In the genomic region with DNA sequence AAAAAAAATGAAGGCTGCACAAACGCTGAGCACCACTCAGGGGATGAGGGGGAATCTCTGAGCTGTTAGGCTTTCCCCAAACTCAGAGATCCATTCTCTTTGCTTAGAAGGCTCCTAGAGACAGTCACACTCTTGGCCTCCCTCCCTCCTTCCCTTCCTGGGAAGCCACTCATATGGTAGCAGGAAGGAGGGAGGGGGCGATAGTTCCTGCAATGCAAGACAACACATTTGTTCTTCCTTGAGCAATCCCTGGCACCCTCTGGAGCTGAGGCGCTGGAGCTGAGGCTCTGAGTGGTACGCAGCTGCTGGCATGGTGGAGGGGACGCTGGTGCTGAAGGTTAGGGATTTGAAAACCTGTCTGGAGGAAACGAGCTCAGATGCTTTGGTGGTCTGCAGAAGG, we compare ENCODE assay signal across 30 mouse cellular contexts. TPM values are rescaled to one million over a fixed set of nuclear protein-coding genes. Genes with fewer than 3 reads are reported as not detected.
DNase-seq lines count a peak whose midpoint lies in the region; ATAC-seq and TF ChIP-seq lines count a peak whose summit lies in the region.
"Had no signal": no experiment of that assay in that cellular context is flagged by ENCODE, and none has a peak within 500 bp of the region (broad histone marks: within the 10 kb centered on the region; RNA-seq: fewer than 3 reads in every experiment).

No protein-coding gene starts in this region.

- H3K4me3 ChIP-seq in hindbrain, embryonic 13.5 days, result no peak overlapping the region
- no peak overlapping the region for H3K4me3 ChIP-seq in hindbrain, embryonic 14.5 days (replicated peaks; ENCODE audit: low read length)
- no peak overlapping the region for H3K4me3 ChIP-seq in left cerebral cortex, adult 2 months
- no peak overlapping the region for H3K4me3 ChIP-seq in kidney, adult 2 months (ENCODE audit: insufficient read depth, low read depth, low read length)
- H3K4me3 ChIP-seq: erythroblast, embryonic 14.5 days; heart, adult 2 months; heart, embryonic 13.5 days; limb, embryonic 12.5 days; liver, embryonic 15.5 days had no signal

- ATAC-seq in hindbrain, embryonic 13.5 days (ENCODE audit: low FRiP score), result no peak
- ATAC-seq in hindbrain, embryonic 14.5 days (ENCODE audit: low FRiP score), result no peak
- ATAC-seq: CD4-positive, CD25-positive, alpha-beta regulatory T cell, adult 4 months; intestine, embryonic 16.5 days had no signal

- no peaks in the 10 kb centered on the region for H3K9me3 ChIP-seq in hindbrain, embryonic 13.5 days
- H3K9me3 ChIP-seq in hindbrain, embryonic 14.5 days (ENCODE audit: control insufficient read depth, low read length), result no peaks in the 10 kb centered on the region
- H3K9me3 ChIP-seq: heart, embryonic 13.5 days; limb, embryonic 12.5 days; liver, embryonic 15.5 days had no signal

- H3K9ac ChIP-seq in hindbrain, embryonic 13.5 days, result no peak overlapping the region
- no peak overlapping the region; the same call in 1 of the 2 replicates for H3K9ac ChIP-seq in hindbrain, embryonic 14.5 days
- H3K9ac ChIP-seq: heart, embryonic 13.5 days; limb, embryonic 12.5 days; liver, embryonic 15.5 days; lung, embryonic 14.5 days had no signal

- no peaks in the 10 kb centered on the region for H3K36me3 ChIP-seq in hindbrain, embryonic 13.5 days
- no peaks in the 10 kb centered on the region; the same call in 1 of the 2 replicates for H3K36me3 ChIP-seq in hindbrain, embryonic 14.5 days (replicated peaks; ENCODE audit: control insufficient read depth, insufficient read depth)
- H3K36me3 ChIP-seq in kidney, adult 2 months (ENCODE audit: control insufficient read depth, insufficient read depth, low read length), result no peaks in the 10 kb centered on the region
- H3K36me3 ChIP-seq: heart, embryonic 13.5 days; limb, embryonic 12.5 days; liver, embryonic 15.5 days had no signal

- 56% methylated on average over 6 of the region's 6 CpGs for WGBS in hindbrain, embryonic 13.5 days
- WGBS in hindbrain, embryonic 14.5 days, result 69% methylated on average over 6 of the region's 6 CpGs
- 54% methylated on average over 6 of the region's 6 CpGs for WGBS in kidney, adult 2 months

- TF ChIP-seq POLR2A in kidney, adult 2 months (IDR thresholded peaks at IDR 0.05; ENCODE audit: low read depth, low read length), result no peak

- peak overlapping the region; percentile 49; the same call in 1 of the 2 replicates for H3K27ac ChIP-seq in hindbrain, embryonic 13.5 days
- no peak overlapping the region for H3K27ac ChIP-seq in hindbrain, embryonic 14.5 days
- H3K27ac ChIP-seq in left cerebral cortex, adult 2 months, result peak overlapping the region; percentile 87
- no peak overlapping the region for H3K27ac ChIP-seq in kidney, adult 2 months (ENCODE audit: insufficient read depth, low read depth, low read length)
- H3K27ac ChIP-seq: heart, adult 2 months; heart, embryonic 13.5 days; limb, embryonic 12.5 days; liver, embryonic 15.5 days had no signal

- no peak for DNase-seq in hindbrain, embryonic 14.5 days (ENCODE audit: low spot score)
- DNase-seq in left cerebral cortex, adult 2 months (ENCODE audit: extremely low spot score in 1 of 2, low spot score in 2 of 2), result peak; percentile 40 to 45
- DNase-seq in left cerebral cortex, postnatal 10 days (ENCODE audit: extremely low spot score in 1 of 2, low spot score in 2 of 2), result no peak
- DNase-seq in right cerebral cortex, postnatal 25 days, result peak; percentile 55
- no peak for DNase-seq in right cerebral cortex, postnatal 10 days (ENCODE audit: low spot score in 2 of 2)
- no peak for DNase-seq in kidney, adult 2 months
- DNase-seq: adrenal gland, postnatal 25 days; cerebellum, adult 18-20 months; cerebellum, postnatal 10 days; heart, adult 2 months; heart, postnatal 10 days; kidney, adult 9 months; kidney, postnatal 10 days; lung, embryonic 14.5 days; lung, postnatal 14 days; midbrain, embryonic 14.5 days; retina, postnatal 1 day; spleen, adult 18-20 months; thymus, adult 2 months; thymus, postnatal 36 days had no signal

- no peak for TF ChIP-seq CTCF in left cerebral cortex, adult 2 months (IDR thresholded peaks at IDR 0.05)
- no peak for TF ChIP-seq CTCF in kidney, adult 2 months (conservative IDR thresholded peaks at IDR 0.05; ENCODE audit: insufficient read depth, insufficient read length, low read depth, low read length)

- H3K27me3 ChIP-seq in hindbrain, embryonic 13.5 days, result no peaks in the 10 kb centered on the region
- no peaks in the 10 kb centered on the region for H3K27me3 ChIP-seq in hindbrain, embryonic 14.5 days (ENCODE audit: control insufficient read depth, insufficient read depth, low read length)
- H3K27me3 ChIP-seq in kidney, adult 2 months (replicated peaks; ENCODE audit: control insufficient read depth, insufficient read depth, low read length), result no peaks in the 10 kb centered on the region
- H3K27me3 ChIP-seq: limb, embryonic 12.5 days; liver, embryonic 15.5 days had no signal

- intact Hi-C loops in left cerebral cortex, adult 2 months (cut with DNase I), result no loop called here
- intact Hi-C loops in left cerebral cortex, postnatal 10 days (cut with DNase I), result no loop called here

- H3K4me2 ChIP-seq in hindbrain, embryonic 13.5 days, result no peak overlapping the region
- no peak overlapping the region for H3K4me2 ChIP-seq in hindbrain, embryonic 14.5 days (replicated peaks)
- H3K4me2 ChIP-seq: heart, embryonic 13.5 days; limb, embryonic 12.5 days; liver, embryonic 15.5 days; lung, embryonic 14.5 days had no signal

- H3K4me1 ChIP-seq in hindbrain, embryonic 13.5 days (replicated peaks), result peaks cover 61% of the 10 kb centered on the region
- H3K4me1 ChIP-seq in hindbrain, embryonic 14.5 days (replicated peaks; ENCODE audit: control insufficient read depth, insufficient read depth, low read length), result peaks cover 27% of the 10 kb centered on the region
- H3K4me1 ChIP-seq in kidney, adult 2 months (ENCODE audit: control insufficient read depth, insufficient read depth, low read length), result no peaks in the 10 kb centered on the region
- H3K4me1 ChIP-seq: heart, embryonic 13.5 days; limb, embryonic 12.5 days; liver, embryonic 15.5 days had no signal

RNA-seq across cellular contexts. Expression of a gene that starts 28.7 kb away (rescaled TPM):
- 218 and 219 TPM in 2 replicates for polyA plus RNA-seq in hindbrain, embryonic 13.5 days (2015; fragmentation: Nextera tagmentation; extraction: Ambion mirVana)
- polyA plus RNA-seq in hindbrain, embryonic 14.5 days (2014; fragmentation: Nextera tagmentation; extraction: Ambion mirVana), result 187 and 202 TPM in 2 replicates
- 100 to 1,000 TPM; 210 to 254 TPM for total RNA-seq in left cerebral cortex, adult 2 months (2021)
- total RNA-seq in left cerebral cortex, postnatal 10 days (2021), result 100 to 1,000 TPM; 247 to 258 TPM
- polyA plus RNA-seq in kidney, adult 2 months (2012; rRNA removed), result 0.01 TPM in 1 of 2 replicates, not detected in the other
- total RNA-seq: common myeloid progenitor, adult 5-6 weeks; heart, adult 2 months; hematopoietic stem cell, adult 5-6 weeks; liver, adult 2 months had no signal
- polyA plus RNA-seq: erythroblast, embryonic 14.5 days; liver, adult 2 months; lung, embryonic 14.5 days had no signal

Comparison
In these comparisons a context has a peak if more than half of its experiments do, and no peak if none do; other contexts are left out.
1. H3K27ac ChIP-seq: peak in hindbrain, embryonic 13.5 days (single experiment) and left cerebral cortex, adult 2 months (single experiment); none in hindbrain, embryonic 14.5 days (single experiment) and kidney, adult 2 months (single experiment).
2. DNase-seq: peak in left cerebral cortex, adult 2 months (2 of 2) and right cerebral cortex, postnatal 25 days (single experiment); none in hindbrain, embryonic 14.5 days (single experiment), left cerebral cortex, postnatal 10 days (0 of 2), right cerebral cortex, postnatal 10 days (0 of 2) and kidney, adult 2 months (single experiment).
3. RNA of a gene that starts 28.7 kb away (polyA plus RNA-seq): 218 to 219 TPM in hindbrain, embryonic 13.5 days and 187 to 202 TPM in hindbrain, embryonic 14.5 days; 0.01 TPM in kidney, adult 2 months; every median in the first group is over 100 times any median in the second.